Mouse (Mus musculus): Measurements from ENCODE around the gene Nova1.

Nova1 gene

GRCm38 (mm10) chr12:46676341-46676740 lies 142.4 kb downstream of the Nova1 start:
- no peak for DNase-seq (ENCODE audit: low spot score in 2 of 2)

GRCm38 (mm10) chr12:46666706-46667105 lies 152.0 kb downstream of the Nova1 start:
- no peak for DNase-seq (ENCODE audit: low spot score in 2 of 2)

GRCm38 (mm10) chr12:46646139-46646611 lies 172.6 kb downstream of the Nova1 start:
- peak; percentile 30 to 31 for DNase-seq (ENCODE audit: low spot score in 2 of 2)

GRCm38 (mm10) chr12:46645365-46645962 lies 173.3 kb downstream of the Nova1 start:
- DNase-seq (ENCODE audit: low spot score in 2 of 2): no peak

All from frontal cortex, postnatal 36 days (tissue).